Mouse (Mus musculus): ENCODE data around the gene Mmp25. TPM values are rescaled to one million over a fixed set of nuclear protein-coding genes. Genes with fewer than 3 reads are reported as not detected.

Gene Mmp25
- polyA plus RNA-seq, 2 experiments: 0.76 to 1.0 TPM

DNA sequence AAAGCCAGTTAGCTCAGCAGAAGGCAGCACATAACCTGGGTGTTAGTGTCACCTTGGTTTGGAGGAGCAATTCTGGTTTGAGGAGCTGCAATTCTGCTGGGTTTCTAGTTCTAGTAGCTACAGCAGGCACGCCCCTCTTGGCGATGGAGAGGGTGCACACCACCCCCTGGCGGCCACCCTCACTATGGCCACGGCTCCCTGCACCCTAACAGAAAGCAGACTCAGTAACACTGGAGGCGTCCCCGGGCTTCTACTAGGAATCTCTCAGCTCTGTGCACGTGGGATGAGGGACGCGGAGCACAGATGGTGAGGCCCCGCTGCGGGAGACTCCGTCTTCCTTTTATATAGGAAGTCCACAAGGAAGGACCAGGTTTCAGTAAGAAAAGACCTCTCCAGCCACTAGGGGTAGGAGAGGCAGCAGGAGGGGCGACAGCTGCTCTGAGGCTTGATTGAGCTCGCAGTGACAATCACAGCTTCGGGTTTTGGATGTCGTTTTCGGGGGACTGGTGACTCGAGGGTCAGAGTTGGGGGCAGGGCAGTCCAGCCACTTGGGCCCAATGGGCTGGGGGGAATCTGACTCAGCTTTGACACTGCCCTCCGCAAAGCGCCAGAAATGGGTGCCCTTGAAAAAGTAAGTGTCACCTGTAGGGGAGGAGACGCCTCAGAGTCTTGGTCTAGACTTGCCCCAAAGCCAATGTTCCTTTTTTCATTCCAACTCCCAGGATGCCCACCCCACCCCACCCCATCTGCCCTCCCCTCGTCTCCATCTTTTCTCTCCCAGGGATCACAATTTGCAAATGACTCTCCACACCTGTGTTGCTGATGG lies 14.7 kb downstream of the Mmp25 start:
- H3K4me3 ChIP-seq (replicated peaks; ENCODE audit: low read length): peak overlapping the region; percentile 15
- WGBS: 13% methylated on average over 22 of the region's 22 CpGs
- no peaks in the 10 kb centered on the region for H3K27me3 ChIP-seq (ENCODE audit: control insufficient read depth, insufficient read depth, low read length)
- H3K9me3 ChIP-seq (ENCODE audit: control insufficient read depth, low read length): no peaks in the 10 kb centered on the region
- peak overlapping the region; percentile 39 for H3K4me2 ChIP-seq (replicated peaks; ENCODE audit: low read depth, low read length, severe bottlenecking)
- ATAC-seq (ENCODE audit: low FRiP score, low read depth) (peak; percentile 82), DNase-seq (ENCODE audit: low spot score) (peak; percentile 79)
- no peaks in the 10 kb centered on the region for H3K4me1 ChIP-seq (ENCODE audit: control insufficient read depth, insufficient read depth, low read length)
- no peak overlapping the region for H3K27ac ChIP-seq (replicated peaks; ENCODE audit: low read depth, low read length)
- peak overlapping the region; percentile 25; the same call in 1 of the 2 replicates for H3K9ac ChIP-seq (ENCODE audit: low read depth, low read length, severe bottlenecking)
- H3K36me3 ChIP-seq (ENCODE audit: control insufficient read depth, insufficient read depth, low read length): no peaks in the 10 kb centered on the region
- no peak for TF ChIP-seq POLR2A (IDR thresholded peaks at IDR 0.05; ENCODE audit: borderline replicate concordance, extremely low read depth, insufficient read depth, insufficient read length)

DNA sequence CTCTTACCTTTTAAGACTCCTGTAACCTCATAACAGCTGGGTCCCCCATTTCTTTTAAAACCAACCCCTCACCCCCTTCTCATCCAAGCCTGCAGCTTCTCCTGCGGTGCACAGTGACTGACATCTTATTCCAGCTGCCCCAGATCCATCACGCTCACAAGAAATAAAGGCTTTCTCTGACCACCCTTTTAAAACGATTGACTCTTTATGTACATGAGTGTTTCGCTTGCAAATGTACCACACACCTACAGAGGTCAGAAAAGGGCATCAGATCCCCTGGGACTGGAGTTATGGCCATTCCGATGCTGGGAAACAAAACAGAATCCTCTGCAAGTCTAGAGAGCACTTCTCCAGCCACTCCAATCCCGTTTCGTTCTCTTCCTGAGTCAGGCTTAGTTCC lies 17.3 kb downstream of the Mmp25 start:
- Histone ChIP-seq H3K4me1 (ENCODE audit: control insufficient read depth, insufficient read depth, low read length) (no peaks in the 10 kb centered on the region), H3K4me3 (replicated peaks; ENCODE audit: low read length) (no peak overlapping the region), H3K36me3 (ENCODE audit: control insufficient read depth, insufficient read depth, low read length) (no peaks in the 10 kb centered on the region), H3K27ac (replicated peaks; ENCODE audit: low read depth, low read length) (no peak overlapping the region), H3K27me3 (ENCODE audit: control insufficient read depth, insufficient read depth, low read length) (no peaks in the 10 kb centered on the region), H3K4me2 (replicated peaks; ENCODE audit: low read depth, low read length, severe bottlenecking) (no peak overlapping the region), H3K9me3 (ENCODE audit: control insufficient read depth, low read length) (no peaks in the 10 kb centered on the region), H3K9ac (ENCODE audit: low read depth, low read length, severe bottlenecking) (no peak overlapping the region)
- no peak for TF ChIP-seq POLR2A (IDR thresholded peaks at IDR 0.05; ENCODE audit: borderline replicate concordance, extremely low read depth, insufficient read depth, insufficient read length)
- ATAC-seq (ENCODE audit: low FRiP score, low read depth) (no peak), DNase-seq (ENCODE audit: low spot score) (no peak)
- 29% methylated on average over 7 of the region's 7 CpGs for WGBS

DNA sequence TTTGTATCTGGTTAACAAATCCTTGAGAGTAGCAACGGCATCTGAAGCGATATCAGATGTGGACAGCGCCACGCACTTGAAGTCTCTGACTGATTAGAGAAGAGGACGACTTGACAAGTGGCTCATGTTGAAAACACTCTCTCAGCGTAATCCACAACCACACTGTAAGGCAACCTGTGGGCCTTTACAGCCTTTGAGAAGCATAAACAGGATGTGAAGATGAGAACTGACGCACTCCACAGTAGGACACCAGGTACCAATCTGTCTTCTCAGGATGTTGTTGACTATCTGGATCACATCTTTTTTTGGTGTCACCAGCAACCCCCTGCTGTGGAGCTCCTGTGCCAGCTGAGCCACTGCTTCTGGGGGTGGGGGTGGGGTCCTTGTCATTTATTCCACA lies 24.7 kb downstream of the Mmp25 start:
- Histone ChIP-seq H3K4me1 (ENCODE audit: control insufficient read depth, insufficient read depth, low read length) (no peaks in the 10 kb centered on the region), H3K36me3 (ENCODE audit: control insufficient read depth, insufficient read depth, low read length) (no peaks in the 10 kb centered on the region), H3K9me3 (ENCODE audit: control insufficient read depth, low read length) (no peaks in the 10 kb centered on the region), H3K4me2 (replicated peaks; ENCODE audit: low read depth, low read length, severe bottlenecking) (no peak overlapping the region), H3K9ac (ENCODE audit: low read depth, low read length, severe bottlenecking) (no peak overlapping the region), H3K27ac (replicated peaks; ENCODE audit: low read depth, low read length) (no peak overlapping the region), H3K4me3 (replicated peaks; ENCODE audit: low read length) (no peak overlapping the region), H3K27me3 (ENCODE audit: control insufficient read depth, insufficient read depth, low read length) (no peaks in the 10 kb centered on the region)
- WGBS: 76% methylated on average over 7 of the region's 7 CpGs
- TF ChIP-seq POLR2A (IDR thresholded peaks at IDR 0.05; ENCODE audit: borderline replicate concordance, extremely low read depth, insufficient read depth, insufficient read length): no peak
- DNase-seq (ENCODE audit: low spot score) (no peak), ATAC-seq (ENCODE audit: low FRiP score, low read depth) (no peak)

DNA sequence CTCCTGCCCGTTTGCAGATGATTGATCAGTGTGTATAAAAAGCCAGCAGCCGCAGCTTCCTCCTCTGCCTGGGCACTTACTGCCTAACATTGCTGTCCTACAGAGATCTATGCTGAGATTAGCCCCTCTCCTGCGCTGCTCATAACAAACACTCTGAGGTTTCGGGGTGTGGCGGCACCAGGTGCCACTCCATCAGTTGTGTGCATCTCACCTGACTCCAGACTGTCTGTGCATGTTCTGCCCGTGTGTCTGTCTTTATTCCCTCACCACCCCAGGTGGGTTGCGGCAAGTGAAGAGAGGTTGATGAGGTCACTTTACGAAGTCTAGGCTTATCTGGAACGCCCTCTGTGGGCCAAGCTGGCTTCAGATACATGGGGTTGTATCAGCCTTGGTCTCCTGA lies 28.0 kb downstream of the Mmp25 start:
- H3K27me3 ChIP-seq (ENCODE audit: control insufficient read depth, insufficient read depth, low read length): no peaks in the 10 kb centered on the region
- no peak overlapping the region for H3K4me3 ChIP-seq (replicated peaks; ENCODE audit: low read length)
- no peaks in the 10 kb centered on the region for H3K36me3 ChIP-seq (ENCODE audit: control insufficient read depth, insufficient read depth, low read length)
- 50% methylated on average over 9 of the region's 9 CpGs for WGBS
- no peaks in the 10 kb centered on the region for H3K4me1 ChIP-seq (ENCODE audit: control insufficient read depth, insufficient read depth, low read length)
- H3K4me2 ChIP-seq (replicated peaks; ENCODE audit: low read depth, low read length, severe bottlenecking): no peak overlapping the region
- ATAC-seq (ENCODE audit: low FRiP score, low read depth) (no peak), DNase-seq (ENCODE audit: low spot score) (no peak)
- no peak for TF ChIP-seq POLR2A (IDR thresholded peaks at IDR 0.05; ENCODE audit: borderline replicate concordance, extremely low read depth, insufficient read depth, insufficient read length)
- no peak overlapping the region for H3K27ac ChIP-seq (replicated peaks; ENCODE audit: low read depth, low read length)
- no peaks in the 10 kb centered on the region for H3K9me3 ChIP-seq (ENCODE audit: control insufficient read depth, low read length)
- no peak overlapping the region for H3K9ac ChIP-seq (ENCODE audit: low read depth, low read length, severe bottlenecking)

DNA sequence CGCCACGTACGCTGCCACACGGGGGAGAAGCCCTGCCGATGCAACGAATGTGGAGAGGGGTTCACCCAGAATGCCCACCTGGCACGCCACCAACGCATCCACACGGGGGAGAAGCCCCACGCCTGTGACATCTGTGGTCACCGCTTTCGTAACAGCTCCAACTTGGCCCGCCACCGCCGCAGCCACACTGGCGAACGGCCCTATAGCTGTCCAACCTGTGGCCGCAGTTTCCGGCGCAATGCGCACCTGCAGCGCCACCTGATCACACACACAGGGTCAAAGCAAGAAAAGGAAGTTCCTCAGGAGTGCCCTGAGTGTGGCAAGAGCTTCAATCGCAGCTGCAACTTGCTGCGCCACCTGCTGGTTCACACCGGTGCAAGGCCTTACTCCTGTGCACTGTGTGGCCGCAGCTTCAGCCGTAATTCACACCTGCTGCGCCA lies 34.7 kb downstream of the Mmp25 start:
- no peaks in the 10 kb centered on the region for H3K36me3 ChIP-seq (ENCODE audit: control insufficient read depth, insufficient read depth, low read length)
- no peak for TF ChIP-seq POLR2A (IDR thresholded peaks at IDR 0.05; ENCODE audit: borderline replicate concordance, extremely low read depth, insufficient read depth, insufficient read length)
- 78% methylated on average over 28 of the region's 28 CpGs for WGBS
- DNase-seq (ENCODE audit: low spot score): no peak
- H3K4me1 ChIP-seq (ENCODE audit: control insufficient read depth, insufficient read depth, low read length): no peaks in the 10 kb centered on the region
- H3K27ac ChIP-seq (replicated peaks; ENCODE audit: low read depth, low read length): no peak overlapping the region
- ATAC-seq (ENCODE audit: low FRiP score, low read depth): no peak; the same call in 1 of the 2 replicates
- H3K9me3 ChIP-seq (ENCODE audit: control insufficient read depth, low read length): no peaks in the 10 kb centered on the region
- no peak overlapping the region for H3K4me3 ChIP-seq (replicated peaks; ENCODE audit: low read length)
- H3K4me2 ChIP-seq (replicated peaks; ENCODE audit: low read depth, low read length, severe bottlenecking): no peak overlapping the region
- H3K27me3 ChIP-seq (ENCODE audit: control insufficient read depth, insufficient read depth, low read length): no peaks in the 10 kb centered on the region
- H3K9ac ChIP-seq (ENCODE audit: low read depth, low read length, severe bottlenecking): no peak overlapping the region
